Mouse (Mus musculus): ENCODE results near the gene Slc26a6.

GRCm38 (mm10) chr9:108847374-108847773 is 5.7 kb upstream of the Slc26a6 start:
- TF ChIP-seq CTCF (IDR thresholded peaks at IDR 0.05; ENCODE audit: extremely low read depth, insufficient read length, insufficient replicate concordance, low read depth, low read length) (no peak), POLR2A (IDR thresholded peaks at IDR 0.05; ENCODE audit: low read depth, low read length) (no peak)
